Mouse (Mus musculus): ENCODE data around the gene Zcchc24. TPM values are rescaled to one million over a fixed set of nuclear protein-coding genes. Genes with fewer than 3 reads are reported as not detected.

The Zcchc24 gene
- polyA plus RNA-seq, 2 experiments = 5.7 TPM

GRCm38 (mm10) chr14:25795561-25796174 is 26.8 kb upstream of the Zcchc24 start:
- ATAC-seq (ENCODE audit: insufficient read depth) = no peak
- Histone ChIP-seq H3K4me3 (ENCODE audit: insufficient read depth in 1 of 2, low read depth in 2 of 2, low read length in 2 of 2) (no peak overlapping the region), H3K9ac (replicated peaks) (no peak overlapping the region)

GRCm38 (mm10) chr14:25795067-25795466 is 26.2 kb upstream of the Zcchc24 start:
- Histone ChIP-seq H3K9me3 (ENCODE audit: control insufficient read depth, low read length) (no peaks in the 10 kb centered on the region), H3K36me3 (replicated peaks; ENCODE audit: control insufficient read depth, insufficient read depth, low read depth) (no peaks in the 10 kb centered on the region), H3K4me1 (replicated peaks; ENCODE audit: control insufficient read depth in 2 of 2, insufficient read depth in 2 of 2, low read length in 1 of 2) (peaks cover 0 to 5% of the 10 kb centered on the region in 2 experiments; a peak in 2 of 4 replicates), H3K4me3 (ENCODE audit: insufficient read depth in 1 of 2, low read depth in 2 of 2, low read length in 2 of 2) (no peak overlapping the region), H3K27ac (no peak overlapping the region), H3K27me3 (ENCODE audit: control insufficient read depth, insufficient read depth, low read length) (no peaks in the 10 kb centered on the region), H3K9ac (replicated peaks) (no peak overlapping the region), H3K4me2 (ENCODE audit: low read depth) (no peak overlapping the region; the same call in 1 of the 2 replicates)
- ATAC-seq (ENCODE audit: insufficient read depth) (no peak), DNase-seq (ENCODE audit: low read depth in 3 of 3, low spot score in 3 of 3) (no peak)
- TF ChIP-seq CTCF (IDR thresholded peaks at IDR 0.05; ENCODE audit: low read depth) = no peak
- TF ChIP-seq EP300 (IDR thresholded peaks at IDR 0.05; ENCODE audit: low read depth) = no peak
- 58% methylated on average over 6 of the region's 6 CpGs for WGBS (ENCODE audit: insufficient replicate concordance)

More at GRCm38 (mm10) chr14:25795561-25796174, 26.8 kb upstream of the Zcchc24 start:
- Histone ChIP-seq H3K27ac (no peak overlapping the region), H3K9me3 (ENCODE audit: control insufficient read depth, low read length) (no peaks in the 10 kb centered on the region), H3K27me3 (ENCODE audit: control insufficient read depth, insufficient read depth, low read length) (no peaks in the 10 kb centered on the region), H3K36me3 (replicated peaks; ENCODE audit: control insufficient read depth, insufficient read depth, low read depth) (no peaks in the 10 kb centered on the region), H3K4me2 (ENCODE audit: low read depth) (no peak overlapping the region), H3K4me1 (replicated peaks; ENCODE audit: control insufficient read depth in 2 of 2, insufficient read depth in 2 of 2, low read length in 1 of 2) (peaks cover 0 to 4% of the 10 kb centered on the region in 2 experiments; a peak in 2 of 4 replicates)
- TF ChIP-seq EP300 (IDR thresholded peaks at IDR 0.05; ENCODE audit: low read depth) = no peak
- no peak for TF ChIP-seq CTCF (IDR thresholded peaks at IDR 0.05; ENCODE audit: low read depth)
- 29% methylated on average over 10 of the region's 10 CpGs for WGBS (ENCODE audit: insufficient replicate concordance)
- DNase-seq (ENCODE audit: low read depth in 3 of 3, low spot score in 3 of 3) = no peak

GRCm38 (mm10) chr14:25794331-25794730 is 25.5 kb upstream of the Zcchc24 start:
- TF ChIP-seq CTCF (IDR thresholded peaks at IDR 0.05; ENCODE audit: low read depth) (no peak), EP300 (IDR thresholded peaks at IDR 0.05; ENCODE audit: low read depth) (no peak)
- Histone ChIP-seq H3K36me3 (replicated peaks; ENCODE audit: control insufficient read depth, insufficient read depth, low read depth) (no peaks in the 10 kb centered on the region), H3K4me3 (ENCODE audit: insufficient read depth in 1 of 2, low read depth in 2 of 2, low read length in 2 of 2) (no peak overlapping the region), H3K9ac (replicated peaks) (no peak overlapping the region), H3K27me3 (ENCODE audit: control insufficient read depth, insufficient read depth, low read length) (no peaks in the 10 kb centered on the region), H3K4me2 (ENCODE audit: low read depth) (no peak overlapping the region), H3K27ac (no peak overlapping the region), H3K9me3 (ENCODE audit: control insufficient read depth, low read length) (no peaks in the 10 kb centered on the region), H3K4me1 (replicated peaks; ENCODE audit: control insufficient read depth in 2 of 2, insufficient read depth in 2 of 2, low read length in 1 of 2) (peaks cover 0 to 7% of the 10 kb centered on the region in 2 experiments; a peak in 2 of 4 replicates)
- DNase-seq (ENCODE audit: low read depth in 3 of 3, low spot score in 3 of 3) (no peak), ATAC-seq (ENCODE audit: insufficient read depth) (no peak)
- WGBS (ENCODE audit: insufficient replicate concordance) = 65% methylated on average over 2 of the region's 2 CpGs

- Histone ChIP-seq H3K27me3 (ENCODE audit: control insufficient read depth, insufficient read depth, low read length) (no peaks in the 10 kb centered on the region), H3K27ac (no peak overlapping the region), H3K9me3 (ENCODE audit: control insufficient read depth, low read length) (no peaks in the 10 kb centered on the region), H3K4me2 (ENCODE audit: low read depth) (0 out of 2 replicates have a peak overlapping the region, but pooled peaks have one; percentile 1), H3K9ac (replicated peaks) (no peak overlapping the region), H3K4me1 (replicated peaks; ENCODE audit: control insufficient read depth in 2 of 2, insufficient read depth in 2 of 2, low read length in 1 of 2) (peaks cover 0 to 6% of the 10 kb centered on the region in 2 experiments; a peak in 2 of 4 replicates), H3K4me3 (ENCODE audit: insufficient read depth in 1 of 2, low read depth in 2 of 2, low read length in 2 of 2) (no peak overlapping the region), H3K36me3 (replicated peaks; ENCODE audit: control insufficient read depth, insufficient read depth, low read depth) (no peaks in the 10 kb centered on the region)
- ATAC-seq (ENCODE audit: insufficient read depth) (no peak), DNase-seq (ENCODE audit: low read depth in 3 of 3, low spot score in 3 of 3) (peak in 1 of 3 experiments; percentile 40)
- 43% methylated on average over 6 of the region's 6 CpGs for WGBS (ENCODE audit: insufficient replicate concordance)
- TF ChIP-seq CTCF (IDR thresholded peaks at IDR 0.05; ENCODE audit: low read depth) = no peak
- no peak for TF ChIP-seq EP300 (IDR thresholded peaks at IDR 0.05; ENCODE audit: low read depth)
Measured at GRCm38 (mm10) chr14:25790768-25791302, 22.0 kb upstream of the Zcchc24 start.

GRCm38 (mm10) chr14:25789946-25790345 is 21.1 kb upstream of the Zcchc24 start:
- Histone ChIP-seq H3K4me3 (ENCODE audit: insufficient read depth in 1 of 2, low read depth in 2 of 2, low read length in 2 of 2) (no peak overlapping the region), H3K27ac (no peak overlapping the region), H3K4me2 (ENCODE audit: low read depth) (no peak overlapping the region), H3K9ac (replicated peaks) (no peak overlapping the region), H3K27me3 (ENCODE audit: control insufficient read depth, insufficient read depth, low read length) (no peaks in the 10 kb centered on the region), H3K9me3 (ENCODE audit: control insufficient read depth, low read length) (no peaks in the 10 kb centered on the region), H3K4me1 (replicated peaks; ENCODE audit: control insufficient read depth in 2 of 2, insufficient read depth in 2 of 2, low read length in 1 of 2) (peaks cover 0 to 5% of the 10 kb centered on the region in 2 experiments; a peak in 2 of 4 replicates), H3K36me3 (replicated peaks; ENCODE audit: control insufficient read depth, insufficient read depth, low read depth) (no peaks in the 10 kb centered on the region)
- no peak for DNase-seq (ENCODE audit: low read depth in 3 of 3, low spot score in 3 of 3)
- 50% methylated on average over 1 of the region's 1 CpGs for WGBS (ENCODE audit: insufficient replicate concordance)
- ATAC-seq (ENCODE audit: insufficient read depth) = no peak
- TF ChIP-seq CTCF (IDR thresholded peaks at IDR 0.05; ENCODE audit: low read depth) (no peak), EP300 (IDR thresholded peaks at IDR 0.05; ENCODE audit: low read depth) (no peak)
